Mouse (Mus musculus) hindbrain, embryonic 11.5 days (tissue): ENCODE results near the gene Map4k1. TPM values are rescaled to one million over a fixed set of nuclear protein-coding genes. Genes with fewer than 3 reads are reported as not detected.

Source experiments
- ATAC-seq: fragments of 200-750 bp; cut with Nextera tagmentation; 2 replicates; pipeline ENCODE4 v1.8.0; 2017; ENCODE audit warnings: mild to moderate bottlenecking, moderate TSS enrichment, moderate library complexity; ENCODE audit not compliant: low FRiP score
- DNase-seq: peaks from one replicate; pipeline ENCODE4 v3.0.0-alpha.2; 2015; ENCODE audit warnings: low spot score
- H3K27ac ChIP-seq: fragments of 300-500 bp; sonication (generic); 2 replicates; pipeline ENCODE4 v1.5.1; 2014; ENCODE audit warnings: mild to moderate bottlenecking, low read depth, low read length
- H3K27me3 ChIP-seq: fragments of 300-500 bp; sonication (generic); 2 replicates; pipeline ENCODE4 v1.6.1; 2014; ENCODE audit warnings: mild to moderate bottlenecking, low read length, moderate library complexity, mixed read lengths; ENCODE audit not compliant: control insufficient read depth, insufficient read depth
- H3K36me3 ChIP-seq: fragments of 300-500 bp; sonication (generic); 2 replicates; pipeline ENCODE4 v1.6.1; 2014; ENCODE audit warnings: mild to moderate bottlenecking, low read length, moderate library complexity, mixed read lengths; ENCODE audit not compliant: control insufficient read depth, insufficient read depth
- H3K4me1 ChIP-seq: fragments of 300-500 bp; sonication (generic); replicated peaks from 2 replicates; pipeline ENCODE4 v1.6.1; 2014; ENCODE audit warnings: low read length, mixed read lengths; ENCODE audit not compliant: control insufficient read depth, insufficient read depth
- H3K4me2 ChIP-seq: fragments of 300-500 bp; sonication (generic); replicated peaks from 2 replicates; pipeline ENCODE4 v1.6.1; 2014; ENCODE audit warnings: mild to moderate bottlenecking, low read depth, low read length
- H3K4me3 ChIP-seq: fragments of 300-500 bp; sonication (generic); 2 replicates; pipeline ENCODE4 v1.5.1; 2014; ENCODE audit warnings: low read depth, low read length
- H3K9ac ChIP-seq: fragments of 300-500 bp; sonication (generic); 2 replicates; pipeline ENCODE4 v1.6.1; 2014; ENCODE audit warnings: low read depth, low read length
- H3K9me3 ChIP-seq: fragments of 300-500 bp; sonication (generic); 2 replicates; pipeline ENCODE4 v1.6.1; 2016; ENCODE audit warnings: low read length; ENCODE audit not compliant: control insufficient read depth
- WGBS: fragments of 180-500 bp; shearing (Covaris S2); extraction: QIAGEN DNeasy Blood & Tissue Kit; methylation state at CpG from one replicate; pipeline ENCODE4 v1.1.7; 2014; 5-methylcytosine and 5-hydroxymethylcytosine counted together
- polyA plus RNA-seq: library from polyadenylated mRNA; unstranded; fragments of >200 nt; fragmentation: Nextera tagmentation; extraction: Ambion mirVana; gene quantifications from 2 replicates; pipeline ENCODE4 v1.2.1, GENCODE M21; 2014

Map4k1 gene
- polyA plus RNA-seq, 1 experiment from 2014 or later, result 5.0 TPM

- Histone ChIP-seq H3K4me2 (peak overlapping the region; percentile 60), H3K4me1 (peaks cover 3% of the 10 kb centered on the region; the same call in 1 of the 2 replicates), H3K36me3 (peaks cover 3% of the 10 kb centered on the region; the same call in 1 of the 2 replicates), H3K27me3 (no peaks in the 10 kb centered on the region), H3K9me3 (no peaks in the 10 kb centered on the region), H3K27ac (peak overlapping the region; percentile 67; the same call in 1 of the 2 replicates), H3K9ac (peak overlapping the region; percentile 66), H3K4me3 (peak overlapping the region; percentile 69)
- peak; percentile 73 for ATAC-seq
- 17% methylated on average over 19 of the region's 19 CpGs for WGBS
- DNase-seq, result no peak
These were observed 594 bp downstream of the Map4k1 start for GRCm38 (mm10) chr7:28982274-28983013.

- H3K4me3 ChIP-seq, result no peak overlapping the region
- 63% methylated on average over 11 of the region's 11 CpGs for WGBS
These were observed 1.3 kb downstream of the Map4k1 start for GRCm38 (mm10) chr7:28983141-28983564.

DNA sequence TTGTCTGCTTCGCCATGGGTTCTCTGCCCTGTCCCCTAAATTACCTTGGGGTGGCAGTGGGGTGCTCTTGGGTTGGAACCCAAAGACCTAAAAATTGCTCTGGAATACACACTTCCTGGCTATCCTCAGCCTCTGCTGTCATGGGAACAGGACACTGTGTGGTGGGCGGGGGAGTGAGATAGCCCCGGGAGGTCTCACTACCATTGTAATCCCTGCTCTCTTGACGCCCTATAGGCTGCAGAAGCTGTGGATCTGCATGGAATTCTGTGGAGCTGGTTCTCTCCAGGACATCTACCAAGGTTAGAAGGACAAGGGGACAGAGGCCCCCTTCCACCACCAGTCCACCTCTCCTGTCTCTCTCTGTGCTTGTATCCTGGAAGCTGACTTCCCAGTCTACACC is 2.0 kb downstream of the Map4k1 start:
- H3K4me1 ChIP-seq, result peaks cover 3% of the 10 kb centered on the region; the same call in 1 of the 2 replicates
- H3K9me3 ChIP-seq, result no peaks in the 10 kb centered on the region
- H3K36me3 ChIP-seq, result no peaks in the 10 kb centered on the region
- ATAC-seq, result no peak
- 71% methylated on average over 4 of the region's 4 CpGs for WGBS
- no peak overlapping the region for H3K27ac ChIP-seq
- H3K9ac ChIP-seq, result no peak overlapping the region
- DNase-seq, result no peak
- no peaks in the 10 kb centered on the region for H3K27me3 ChIP-seq
- no peak overlapping the region for H3K4me3 ChIP-seq
- H3K4me2 ChIP-seq, result no peak overlapping the region

More at GRCm38 (mm10) chr7:28983141-28983564, 1.3 kb downstream of the Map4k1 start:
- H3K27me3 ChIP-seq, result no peaks in the 10 kb centered on the region
- DNase-seq (no peak), ATAC-seq (no peak)
- H3K36me3 ChIP-seq, result no peaks in the 10 kb centered on the region
- no peaks in the 10 kb centered on the region for H3K9me3 ChIP-seq
- peaks cover 3% of the 10 kb centered on the region; the same call in 1 of the 2 replicates for H3K4me1 ChIP-seq
- H3K9ac ChIP-seq, result no peak overlapping the region
- no peak overlapping the region for H3K4me2 ChIP-seq
- no peak overlapping the region for H3K27ac ChIP-seq

- no peaks in the 10 kb centered on the region for H3K9me3 ChIP-seq
- no peak overlapping the region for H3K4me2 ChIP-seq
- no peak overlapping the region for H3K27ac ChIP-seq
- no peak overlapping the region for H3K9ac ChIP-seq
- H3K4me1 ChIP-seq, result peaks cover 3% of the 10 kb centered on the region; the same call in 1 of the 2 replicates
- no peak for ATAC-seq
- DNase-seq, result no peak
- no peaks in the 10 kb centered on the region for H3K27me3 ChIP-seq
- 93% methylated on average over 1 of the region's 1 CpGs for WGBS
- no peaks in the 10 kb centered on the region for H3K36me3 ChIP-seq
- no peak overlapping the region for H3K4me3 ChIP-seq
These were observed 2.6 kb downstream of the Map4k1 start for GRCm38 (mm10) chr7:28984452-28984851.

- no peak for DNase-seq
- Histone ChIP-seq H3K9ac (no peak overlapping the region), H3K27me3 (no peaks in the 10 kb centered on the region), H3K36me3 (no peaks in the 10 kb centered on the region), H3K4me2 (no peak overlapping the region), H3K27ac (no peak overlapping the region), H3K9me3 (no peaks in the 10 kb centered on the region), H3K4me3 (no peak overlapping the region), H3K4me1 (peaks cover 3% of the 10 kb centered on the region; the same call in 1 of the 2 replicates)
- WGBS, result 90% methylated on average over 7 of the region's 7 CpGs
- ATAC-seq, result no peak
These were observed 3.4 kb downstream of the Map4k1 start for GRCm38 (mm10) chr7:28985207-28985606.

DNA sequence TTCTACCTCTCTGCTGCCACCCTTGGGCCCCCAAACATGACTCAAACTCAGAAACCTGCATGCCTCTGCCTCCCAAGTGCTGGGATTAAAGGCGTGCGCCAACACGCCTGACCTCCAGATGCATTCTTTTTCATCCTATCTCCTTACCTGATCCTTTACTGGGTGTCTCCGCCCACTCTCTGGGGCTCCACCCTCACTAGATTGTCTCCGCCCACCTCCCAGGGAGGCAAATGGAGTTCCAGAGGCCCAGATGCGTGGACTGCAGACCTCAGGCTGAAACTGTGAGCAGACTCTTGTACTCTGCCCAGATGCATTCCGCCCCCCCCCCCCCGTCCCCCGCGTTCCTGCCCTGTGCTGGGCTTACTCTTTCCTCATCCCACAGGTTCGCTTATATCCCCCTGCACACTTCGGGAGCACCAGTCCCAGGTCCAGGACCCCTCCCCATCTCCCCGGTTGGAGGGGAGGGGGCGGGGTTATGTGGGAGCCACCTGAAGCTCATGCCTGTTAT is 9.0 kb downstream of the Map4k1 start:
- no peak overlapping the region for H3K9ac ChIP-seq
- ATAC-seq, result no peak
- H3K9me3 ChIP-seq, result no peaks in the 10 kb centered on the region
- H3K27ac ChIP-seq, result no peak overlapping the region
- H3K27me3 ChIP-seq, result no peaks in the 10 kb centered on the region
- no peak overlapping the region for H3K4me2 ChIP-seq
- no peak for DNase-seq
- H3K36me3 ChIP-seq, result no peaks in the 10 kb centered on the region
- H3K4me1 ChIP-seq, result no peaks in the 10 kb centered on the region
- WGBS, result 51% methylated on average over 14 of the region's 14 CpGs
- no peak overlapping the region for H3K4me3 ChIP-seq

DNA sequence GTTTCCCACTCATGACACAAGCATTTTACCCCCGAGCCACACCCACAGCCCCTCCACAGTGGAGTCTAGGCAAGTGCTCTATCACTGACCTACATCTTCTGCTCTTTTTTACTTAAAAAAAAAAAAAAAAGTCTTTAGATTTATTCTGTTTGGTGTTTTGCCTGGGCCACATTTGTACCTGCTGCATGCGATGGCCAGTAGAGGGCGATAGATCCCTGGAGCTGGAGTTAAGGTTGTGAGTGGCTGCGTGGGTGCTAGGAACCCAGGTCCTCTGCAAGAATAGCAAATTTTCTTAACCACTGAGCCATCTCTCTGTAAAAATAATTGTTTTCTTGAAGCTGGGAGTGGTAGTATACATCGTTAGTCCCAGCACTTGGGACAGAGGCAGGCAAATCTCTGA is 9.8 kb downstream of the Map4k1 start:
- no peaks in the 10 kb centered on the region for H3K4me1 ChIP-seq
- H3K27ac ChIP-seq, result no peak overlapping the region
- WGBS, result 69% methylated on average over 5 of the region's 5 CpGs
- H3K4me2 ChIP-seq, result no peak overlapping the region
- ATAC-seq, result no peak
- no peak overlapping the region for H3K9ac ChIP-seq
- no peaks in the 10 kb centered on the region for H3K27me3 ChIP-seq
- no peaks in the 10 kb centered on the region for H3K9me3 ChIP-seq
- H3K36me3 ChIP-seq, result no peaks in the 10 kb centered on the region
- no peak overlapping the region for H3K4me3 ChIP-seq
- DNase-seq, result no peak

DNA sequence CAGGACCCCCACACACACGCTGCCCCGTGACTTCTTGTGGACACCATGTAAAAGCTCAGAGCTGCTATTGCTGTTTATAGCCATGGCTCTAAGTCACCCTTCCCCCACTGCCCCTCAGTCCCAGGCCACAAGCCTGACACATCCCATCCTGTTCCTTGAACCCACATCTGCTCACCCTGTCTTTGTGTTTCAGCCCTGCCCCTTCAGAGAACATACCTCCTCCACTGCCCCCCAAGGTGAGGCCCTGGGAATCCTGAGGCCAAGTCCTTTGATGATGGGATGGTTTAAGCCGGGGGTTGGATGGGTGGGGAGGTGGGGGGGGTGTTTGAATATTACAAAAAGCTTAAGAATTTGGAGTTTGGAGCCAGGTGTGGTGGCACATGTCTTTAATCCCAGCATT is 11.1 kb downstream of the Map4k1 start:
- no peak overlapping the region for H3K9ac ChIP-seq
- ATAC-seq (no peak), DNase-seq (no peak)
- no peak overlapping the region for H3K27ac ChIP-seq
- no peaks in the 10 kb centered on the region for H3K27me3 ChIP-seq
- no peaks in the 10 kb centered on the region for H3K36me3 ChIP-seq
- no peaks in the 10 kb centered on the region for H3K9me3 ChIP-seq
- no peak overlapping the region for H3K4me3 ChIP-seq
- no peak overlapping the region for H3K4me2 ChIP-seq
- H3K4me1 ChIP-seq, result no peaks in the 10 kb centered on the region
- 91% methylated on average over 3 of the region's 3 CpGs for WGBS

DNA sequence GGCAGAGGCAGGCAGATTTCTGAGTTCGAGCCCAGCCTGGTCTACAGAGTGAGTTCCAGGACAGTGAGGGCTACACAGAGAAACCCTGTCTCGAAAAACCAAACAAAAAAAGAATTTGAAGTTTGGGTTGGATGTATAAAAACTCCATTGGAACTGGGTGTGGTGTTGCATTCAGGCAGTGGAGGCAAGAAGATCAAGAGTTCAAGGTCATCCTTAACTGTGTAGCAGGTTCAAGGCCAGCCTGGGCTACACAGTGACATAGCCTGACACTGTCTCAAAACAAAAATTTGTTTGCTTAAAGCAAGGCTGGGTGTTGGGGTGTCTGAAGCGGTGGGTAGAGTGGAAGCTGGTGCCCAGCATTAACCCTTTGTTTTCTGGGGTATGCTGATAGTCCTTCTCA is 11.6 kb downstream of the Map4k1 start:
- Histone ChIP-seq H3K4me3 (no peak overlapping the region), H3K9ac (no peak overlapping the region), H3K36me3 (no peaks in the 10 kb centered on the region), H3K4me2 (no peak overlapping the region), H3K9me3 (no peaks in the 10 kb centered on the region), H3K4me1 (no peaks in the 10 kb centered on the region), H3K27ac (no peak overlapping the region), H3K27me3 (no peaks in the 10 kb centered on the region)
- ATAC-seq, result no peak
- no peak for DNase-seq
- 83% methylated on average over 3 of the region's 3 CpGs for WGBS
